Mouse (Mus musculus) ES-Bruce4 (cell line): Measurements from ENCODE around the gene Prlh.

ENCODE experiments used
- EP300 ChIP-seq: IDR thresholded peaks from 2 replicates; pipeline ENCODE4 v1.6.1; 2011; ENCODE audit warnings: low read depth, low read length; ENCODE audit not compliant: insufficient read depth
- POLR2A ChIP-seq: IDR thresholded peaks from one replicate; pipeline ENCODE4 v1.8.1; 2011; ENCODE audit warnings: low read length; ENCODE audit not compliant: insufficient read depth

- TF ChIP-seq POLR2A (no peak), EP300 (no peak)
Observed at GRCm38 (mm10) chr1:91001871-91002539, 49.1 kb downstream of the Prlh start.
